Comparison of ENCODE assay signal across 10 mouse cellular contexts in the genomic region with DNA sequence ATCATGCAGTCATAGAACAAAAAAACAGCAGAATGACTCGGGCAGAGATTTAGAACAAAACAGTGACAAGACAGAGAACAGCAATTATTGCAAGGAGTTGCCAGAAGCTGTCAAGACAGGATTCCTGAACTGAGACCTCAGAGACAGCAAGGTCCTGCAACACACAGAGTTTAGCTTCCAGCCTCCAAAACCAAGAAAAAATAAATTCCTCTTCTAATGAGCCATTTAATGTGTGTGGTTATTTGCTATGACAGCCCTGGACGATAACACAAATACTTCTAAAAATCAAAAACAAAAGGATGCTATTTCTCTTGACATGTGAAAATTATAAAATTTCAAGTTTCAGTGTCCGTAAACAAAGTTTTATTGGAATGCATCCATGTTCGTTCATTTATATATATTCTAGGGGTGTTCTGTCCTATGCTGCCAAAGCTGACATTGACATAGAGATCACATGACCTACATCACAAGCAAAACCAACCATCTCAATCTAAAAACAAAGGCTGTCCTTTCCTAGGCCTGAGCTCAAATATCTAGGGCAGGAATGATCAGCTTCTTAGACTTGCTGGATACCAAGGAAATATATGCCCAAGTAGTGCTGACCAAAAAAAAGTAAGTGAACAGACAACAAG.
"Had no signal": no experiment of that assay in that cellular context is flagged by ENCODE, and none has a peak within 500 bp of the region (broad histone marks: within the 10 kb centered on the region; RNA-seq: fewer than 3 reads in every experiment).

No protein-coding gene starts in this region.

- H3K4me2 ChIP-seq: limb, embryonic 12.5 days; liver, embryonic 13.5 days; midbrain, embryonic 13.5 days had no signal

- H3K4me1 ChIP-seq: liver, embryonic 13.5 days; midbrain, embryonic 13.5 days had no signal

- H3K9me3 ChIP-seq: limb, embryonic 12.5 days; liver, embryonic 13.5 days; midbrain, embryonic 13.5 days had no signal

- H3K27ac ChIP-seq: layer of hippocampus, adult 2 months; limb, embryonic 12.5 days; liver, embryonic 13.5 days; midbrain, embryonic 13.5 days had no signal

- H3K27me3 ChIP-seq: limb, embryonic 12.5 days; liver, embryonic 13.5 days; midbrain, embryonic 13.5 days had no signal

- DNase-seq: kidney, adult 2 months; liver; liver, embryonic 13.5 days; liver, postnatal 0 days; lung, postnatal 36 days; right cerebral cortex, postnatal 25 days; thymus, postnatal 4 days had no signal

- H3K36me3 ChIP-seq: limb, embryonic 12.5 days; liver, embryonic 13.5 days; midbrain, embryonic 13.5 days had no signal

- H3K4me3 ChIP-seq: layer of hippocampus, adult 2 months; limb, embryonic 12.5 days; liver, embryonic 13.5 days; midbrain, embryonic 13.5 days had no signal

- ATAC-seq: liver, postnatal 0 days; midbrain, embryonic 13.5 days had no signal

- H3K9ac ChIP-seq: limb, embryonic 12.5 days; liver, embryonic 13.5 days; liver, postnatal 0 days; midbrain, embryonic 13.5 days had no signal
